Mouse (Mus musculus) layer of hippocampus, adult 11-12 months (tissue): ENCODE data around the gene Zmiz2.
"Not testable (repeated sequence)": the region's sequence is repeated elsewhere in the genome, so short reads cannot be mapped to it uniquely, and the experiment has no call there.

Experiments
- DNase-seq: peaks from one replicate; pipeline ENCODE4 v3.0.0; 2022; ENCODE audit warnings: low spot score

The Zmiz2 gene

DNA sequence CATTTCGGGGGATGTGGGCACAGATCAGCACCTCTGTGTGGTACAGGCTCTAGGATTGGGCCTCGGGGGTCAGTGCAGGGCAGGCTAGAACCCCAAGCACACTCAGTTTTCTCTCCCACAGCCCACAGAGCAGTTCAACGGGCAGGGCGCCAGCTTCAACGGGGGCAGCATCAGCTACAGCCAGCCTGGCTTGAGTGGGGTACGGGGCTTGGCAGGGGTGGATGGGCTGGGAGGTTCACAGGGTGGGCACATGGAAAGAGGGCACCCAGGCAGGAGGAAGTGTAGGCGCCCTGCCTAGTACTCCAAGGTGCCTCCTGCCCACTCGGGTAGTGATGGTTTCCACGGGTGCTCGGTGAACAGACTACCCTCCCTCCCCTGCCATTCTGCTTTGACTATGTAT lies 9.3 kb downstream of the Zmiz2 start:
- peak; percentile 6 for DNase-seq

DNA sequence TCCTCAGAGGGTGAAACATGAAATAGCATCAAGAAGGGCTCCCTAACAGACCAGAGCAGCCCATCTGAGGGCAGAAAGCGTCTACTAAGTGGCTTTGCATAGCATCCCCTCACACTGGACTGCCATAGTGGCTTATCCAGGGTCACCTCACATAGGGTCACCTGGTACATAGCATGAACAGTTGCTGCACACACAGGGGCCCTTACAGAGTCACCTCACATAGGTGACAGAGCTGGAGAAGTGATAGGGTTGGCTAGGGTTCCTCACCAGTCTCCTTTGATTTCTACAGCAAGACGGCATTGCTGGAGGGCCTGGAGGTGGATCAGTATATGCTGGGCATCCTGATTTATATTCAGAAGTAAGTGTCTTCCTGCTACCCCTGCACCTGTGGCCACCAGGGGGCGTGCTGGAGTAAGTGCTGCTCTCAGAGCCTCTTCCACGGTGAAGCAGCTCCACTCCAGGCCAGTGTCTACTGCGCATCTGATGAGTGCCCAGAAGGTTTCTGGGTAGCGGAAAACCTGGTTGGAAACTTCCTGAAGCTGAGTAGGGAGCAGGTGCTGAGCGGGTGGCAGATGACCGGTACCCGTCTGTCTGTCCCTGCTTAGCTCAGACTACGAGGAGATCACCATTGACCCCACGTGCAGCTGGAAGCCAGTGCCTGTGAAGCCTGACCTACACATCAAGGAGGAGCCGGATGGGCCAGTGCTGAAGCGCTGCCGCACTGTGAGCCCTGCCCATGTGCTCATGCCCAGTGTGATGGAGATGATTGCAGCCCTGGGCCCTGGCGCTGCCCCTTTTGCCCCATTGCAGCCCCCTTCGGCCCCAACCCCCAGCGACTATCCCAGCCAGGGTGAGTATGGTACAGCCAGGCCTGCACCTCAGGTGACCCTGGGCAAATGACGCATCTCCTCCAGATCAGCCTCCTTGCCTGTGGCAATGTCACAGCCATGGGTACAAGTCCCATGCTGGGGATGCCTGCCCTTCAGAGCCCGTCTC lies 13.9 kb downstream of the Zmiz2 start:
- peak; percentile 73 for DNase-seq

DNA sequence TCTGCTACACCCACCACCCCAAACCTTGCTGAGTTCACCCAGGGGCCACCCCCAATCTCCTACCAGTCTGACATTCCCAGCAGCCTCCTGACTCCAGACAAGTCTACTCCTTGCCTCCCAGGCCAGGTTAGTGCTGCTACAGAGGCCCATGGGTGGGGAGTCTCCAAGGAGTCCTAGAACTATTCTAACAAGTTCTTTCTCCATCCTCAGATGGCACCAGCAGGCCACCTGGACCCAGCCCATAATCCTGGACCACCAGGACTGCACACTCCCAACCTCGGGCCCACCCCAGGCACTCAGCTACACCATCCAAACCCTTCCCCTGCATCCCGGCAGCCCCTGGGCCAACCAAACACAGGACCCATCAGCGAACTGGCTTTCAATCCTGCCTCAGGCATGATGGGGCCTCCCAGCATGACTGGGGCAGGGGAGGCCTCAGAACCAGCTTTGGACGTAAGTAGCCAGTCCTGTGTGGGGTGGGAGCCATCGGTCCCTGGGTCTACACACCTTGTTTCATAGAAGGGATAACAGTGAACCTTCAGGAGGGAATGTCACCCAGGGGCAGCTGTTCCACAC lies 15.0 kb downstream of the Zmiz2 start:
- no peak for DNase-seq

DNA sequence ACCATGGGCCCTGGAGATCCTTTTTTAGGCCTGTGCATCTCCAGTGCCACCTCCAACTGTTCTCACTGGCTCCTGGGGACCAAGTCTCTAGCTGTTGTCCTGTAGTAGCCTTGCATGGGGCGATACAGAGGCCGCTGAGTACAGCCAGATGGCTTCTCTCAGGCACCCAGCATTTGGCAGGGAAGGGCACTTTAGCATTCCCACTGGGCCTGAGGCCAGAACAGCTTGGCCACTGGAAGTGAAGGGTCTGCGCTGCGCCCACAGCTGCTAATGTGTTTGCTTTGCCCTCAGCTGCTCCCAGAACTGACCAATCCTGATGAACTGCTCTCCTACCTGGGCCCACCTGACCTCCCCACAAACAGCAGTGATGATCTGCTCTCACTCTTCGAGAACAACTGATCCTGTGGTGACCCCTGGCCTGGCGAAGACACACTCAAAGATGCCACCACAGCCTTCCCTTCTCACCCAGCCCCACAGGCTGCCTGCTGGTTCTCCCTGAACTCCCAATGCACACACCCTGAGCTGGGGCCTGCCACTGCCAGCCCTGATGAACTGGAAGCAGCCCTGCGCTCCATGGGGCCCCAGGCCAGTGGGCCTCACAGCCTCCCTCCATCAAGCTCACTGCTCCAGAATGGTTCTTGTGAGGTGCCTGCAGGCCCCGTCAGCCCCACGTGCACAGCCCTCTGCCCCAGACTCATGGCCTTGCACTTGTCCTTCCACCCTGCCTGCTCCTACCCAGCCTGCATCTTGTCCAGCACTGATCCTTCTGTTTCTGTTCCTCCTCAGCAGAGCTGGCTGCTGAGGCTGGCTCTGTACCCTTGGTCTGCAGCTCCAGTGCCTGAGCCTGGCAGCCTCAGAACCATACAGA lies 16.1 kb downstream of the Zmiz2 start:
- no peak for DNase-seq

DNA sequence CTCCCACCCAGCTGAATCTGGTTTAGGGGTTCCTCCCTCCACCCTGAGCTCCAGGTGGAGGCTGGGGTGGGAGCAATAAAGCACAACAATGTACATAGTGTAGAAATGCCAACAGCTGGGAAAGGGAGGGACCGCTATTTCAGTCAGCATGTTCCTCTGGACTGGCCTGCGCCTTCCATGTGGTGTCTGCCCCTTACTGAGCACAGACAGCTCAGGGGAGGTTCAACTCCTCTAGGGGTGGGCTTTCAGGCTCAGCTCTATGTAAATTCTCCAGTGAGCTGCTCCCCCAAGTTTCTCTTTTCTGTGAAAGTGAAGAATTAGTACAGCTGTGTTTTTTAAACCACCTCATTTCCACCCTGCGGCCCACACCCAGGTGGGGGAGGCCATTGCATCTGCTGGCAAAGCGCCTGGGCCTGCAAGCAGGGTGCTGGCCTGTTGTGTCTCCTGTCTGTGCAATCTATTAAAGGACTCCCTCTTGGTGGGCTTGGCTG lies 16.8 kb downstream of the Zmiz2 start:
- DNase-seq = no peak

DNA sequence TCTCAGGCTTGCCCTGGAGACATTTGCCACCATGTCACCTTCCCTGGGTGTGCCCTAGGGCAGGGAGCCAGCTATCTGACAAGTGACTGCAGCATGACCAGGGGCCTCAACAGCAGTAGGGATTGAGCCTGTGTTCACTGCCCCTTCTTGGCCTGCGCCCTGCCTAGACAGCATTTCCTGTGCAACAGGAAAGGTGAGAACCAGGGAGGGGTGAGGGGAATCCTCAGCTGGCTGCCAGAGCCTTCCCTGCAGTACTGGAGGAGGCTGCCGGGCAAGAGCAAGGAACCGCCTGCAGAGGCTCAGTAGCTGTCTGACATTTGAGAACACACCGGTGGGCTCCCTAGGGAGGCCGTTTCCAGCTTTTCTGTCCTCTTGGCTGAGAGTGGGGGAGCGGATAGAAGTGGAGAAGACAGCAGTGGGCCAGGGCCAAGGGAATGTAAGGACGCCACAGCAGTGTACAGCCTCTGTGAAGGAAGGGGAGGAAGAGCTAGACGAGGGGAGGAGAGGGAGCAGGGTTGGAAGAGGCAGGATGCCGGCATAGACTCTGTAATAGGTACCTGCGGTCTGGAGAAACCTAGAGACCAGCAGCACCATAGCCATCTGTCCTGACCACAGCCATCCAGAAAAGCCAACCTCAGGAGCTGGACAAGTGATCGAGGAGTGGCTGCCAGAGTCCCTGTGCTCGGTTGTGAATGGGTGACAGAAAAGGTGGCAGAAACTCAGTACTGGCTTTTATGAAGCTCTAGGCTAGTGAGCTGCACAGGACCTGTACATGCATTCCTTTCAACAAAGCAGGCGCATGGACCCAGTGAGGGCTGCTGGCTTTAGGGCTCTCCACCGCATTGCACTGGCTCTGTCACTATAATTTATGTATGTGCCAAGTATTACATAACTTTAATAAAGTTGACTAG lies 17.6 kb downstream of the Zmiz2 start:
- no peak for DNase-seq

DNA sequence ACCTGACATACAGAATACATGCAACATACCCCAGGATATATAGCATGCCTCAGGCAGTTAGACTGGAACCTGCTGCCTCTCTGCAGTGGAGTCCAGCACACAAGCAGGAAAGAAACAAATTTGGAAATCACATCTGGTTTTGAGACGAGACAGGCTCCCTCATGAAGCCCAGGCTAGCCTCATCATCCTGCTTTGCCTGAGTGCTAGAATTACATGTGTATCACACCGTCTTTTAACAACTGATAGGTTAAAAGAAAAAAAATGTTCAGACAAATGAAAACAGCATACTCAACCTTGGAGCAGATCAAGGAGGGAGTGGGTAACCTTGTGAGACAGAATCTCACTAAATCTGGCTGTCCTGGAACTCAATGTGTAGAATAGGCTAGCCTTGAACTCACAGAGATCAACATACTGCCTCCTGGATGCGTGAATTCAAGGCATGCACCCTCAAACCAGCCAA lies 18.3 kb downstream of the Zmiz2 start:
- no peak for DNase-seq

DNA sequence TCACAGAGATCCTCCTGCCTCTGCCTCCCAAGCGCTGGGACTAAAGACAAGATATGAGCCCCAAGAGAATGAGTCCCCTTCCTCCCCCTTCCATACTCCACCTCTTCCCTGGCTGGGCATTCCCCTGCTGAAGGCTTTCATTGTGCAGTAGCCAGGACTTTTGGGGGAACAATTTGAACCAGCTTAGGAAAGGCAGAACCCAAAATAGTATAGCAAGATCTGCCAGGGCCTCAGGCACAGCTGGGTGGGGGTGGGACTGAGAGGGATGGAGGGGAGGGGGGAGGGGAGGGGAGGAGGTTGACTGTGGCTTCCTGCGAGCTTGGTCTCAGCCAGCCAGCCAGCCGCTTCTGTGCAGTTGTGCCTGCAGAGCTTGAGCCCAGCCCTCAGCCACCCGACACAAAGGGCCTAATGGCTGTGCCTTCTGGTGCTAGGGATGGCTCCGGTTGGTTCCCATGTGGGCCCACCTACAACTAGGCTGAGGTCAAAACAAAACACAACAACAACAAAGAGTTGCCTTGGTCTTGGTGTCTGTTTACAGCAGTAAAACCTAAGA lies 21.3 kb downstream of the Zmiz2 start:
- DNase-seq = no peak

DNA sequence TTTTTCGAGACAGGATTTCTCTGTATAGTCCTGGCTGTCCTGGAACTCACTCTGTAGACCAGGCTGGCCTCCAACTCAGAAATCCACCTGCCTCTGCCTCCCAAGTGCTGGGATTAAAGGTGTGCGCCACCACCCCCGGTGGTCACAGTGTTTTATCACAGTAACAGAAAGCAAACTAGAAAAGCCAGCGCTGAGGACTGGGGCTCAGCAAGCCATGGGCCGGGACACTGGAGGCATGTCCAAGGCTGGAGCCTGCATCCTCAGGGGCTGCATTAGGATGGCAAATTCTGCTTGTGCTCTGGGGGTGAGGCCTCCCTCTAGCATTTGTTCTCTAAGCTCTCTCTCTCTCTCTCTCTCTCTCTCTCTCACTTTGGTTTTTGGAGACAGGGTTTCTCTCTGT lies 21.9 kb downstream of the Zmiz2 start:
- not testable (repeated sequence) for DNase-seq

DNA sequence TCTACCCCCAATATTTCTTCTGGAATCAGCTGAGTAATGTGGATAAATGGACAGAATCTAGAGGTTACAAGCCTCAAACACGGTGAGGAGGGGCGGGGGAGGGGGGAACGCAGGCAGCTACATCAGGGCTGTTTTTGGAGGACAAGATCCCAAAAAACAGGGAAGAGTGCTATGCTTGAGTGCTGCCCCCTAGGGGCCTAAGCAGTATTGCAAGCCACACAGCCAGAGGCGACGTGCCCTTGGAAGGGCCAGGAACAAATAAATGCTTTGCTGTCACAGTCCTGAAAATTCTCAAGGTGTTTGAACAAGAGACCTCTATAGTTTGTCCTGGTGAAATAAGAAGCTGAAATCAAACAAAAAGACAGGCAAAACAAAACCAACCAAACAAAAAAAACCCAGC lies 22.8 kb downstream of the Zmiz2 start:
- peak; percentile 87 for DNase-seq

DNA sequence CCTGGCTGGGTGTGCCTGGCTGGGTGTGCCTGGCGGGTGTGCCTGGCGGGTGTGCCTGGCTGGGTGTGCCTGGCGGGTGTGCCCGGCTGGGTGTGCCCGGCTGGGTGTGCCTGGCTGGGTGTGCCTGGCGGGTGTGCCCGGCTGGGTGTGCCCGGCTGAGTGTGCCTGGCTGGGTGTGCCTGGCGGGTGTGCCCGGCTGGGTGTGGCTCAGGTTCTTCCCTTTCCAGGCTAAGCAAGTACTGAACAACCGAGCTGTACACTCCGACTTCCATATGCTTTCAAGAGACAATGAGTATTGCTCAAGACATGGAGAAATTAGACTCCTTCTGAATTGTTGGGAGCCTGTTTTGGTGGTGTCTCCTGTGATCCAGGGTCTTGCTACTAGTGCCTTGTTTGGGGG lies 24.4 kb downstream of the Zmiz2 start:
- no peak for DNase-seq

DNA sequence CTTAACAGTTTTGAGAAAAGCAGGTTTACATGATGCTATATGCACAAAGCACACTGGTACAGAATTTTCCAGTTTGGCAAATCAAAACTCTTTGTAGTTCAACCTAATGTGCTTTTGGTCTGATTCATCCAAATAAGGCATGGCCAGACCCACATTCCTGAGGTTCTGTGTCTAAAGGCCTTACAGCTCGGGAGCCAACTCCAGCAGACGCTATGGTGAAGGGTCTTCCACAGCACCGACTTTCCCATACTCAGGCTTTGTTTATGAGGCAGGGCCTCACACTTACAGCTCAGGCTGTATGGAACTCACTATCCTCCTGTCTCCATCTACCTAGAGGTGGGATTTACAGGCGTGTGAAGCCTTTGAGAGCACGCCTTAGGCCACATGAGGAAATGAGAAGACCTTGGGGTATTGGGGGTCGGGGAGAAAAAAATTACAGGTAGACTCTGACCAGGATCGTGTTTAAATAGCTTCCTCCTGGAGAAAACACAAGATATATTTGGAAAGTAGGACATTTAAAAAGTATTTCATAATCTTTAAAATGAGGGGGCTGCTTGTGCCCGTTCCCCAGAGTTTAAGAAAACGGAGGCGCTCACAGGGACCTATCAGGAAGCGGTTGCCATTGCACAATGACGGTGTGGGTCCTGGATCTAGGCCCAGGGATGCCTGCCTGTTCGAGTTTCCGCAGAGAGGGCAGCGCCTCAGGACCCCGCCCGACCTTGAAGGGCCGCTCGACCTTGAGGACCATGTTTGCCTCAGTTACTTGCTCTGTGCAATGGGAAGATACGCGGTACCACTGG lies 26.1 kb downstream of the Zmiz2 start, which contains the start of gene Ppia:
Gene Ppia (plus strand): TSS at position 693 of the 800 bp plus-strand sequence.
- no peak for DNase-seq

DNA sequence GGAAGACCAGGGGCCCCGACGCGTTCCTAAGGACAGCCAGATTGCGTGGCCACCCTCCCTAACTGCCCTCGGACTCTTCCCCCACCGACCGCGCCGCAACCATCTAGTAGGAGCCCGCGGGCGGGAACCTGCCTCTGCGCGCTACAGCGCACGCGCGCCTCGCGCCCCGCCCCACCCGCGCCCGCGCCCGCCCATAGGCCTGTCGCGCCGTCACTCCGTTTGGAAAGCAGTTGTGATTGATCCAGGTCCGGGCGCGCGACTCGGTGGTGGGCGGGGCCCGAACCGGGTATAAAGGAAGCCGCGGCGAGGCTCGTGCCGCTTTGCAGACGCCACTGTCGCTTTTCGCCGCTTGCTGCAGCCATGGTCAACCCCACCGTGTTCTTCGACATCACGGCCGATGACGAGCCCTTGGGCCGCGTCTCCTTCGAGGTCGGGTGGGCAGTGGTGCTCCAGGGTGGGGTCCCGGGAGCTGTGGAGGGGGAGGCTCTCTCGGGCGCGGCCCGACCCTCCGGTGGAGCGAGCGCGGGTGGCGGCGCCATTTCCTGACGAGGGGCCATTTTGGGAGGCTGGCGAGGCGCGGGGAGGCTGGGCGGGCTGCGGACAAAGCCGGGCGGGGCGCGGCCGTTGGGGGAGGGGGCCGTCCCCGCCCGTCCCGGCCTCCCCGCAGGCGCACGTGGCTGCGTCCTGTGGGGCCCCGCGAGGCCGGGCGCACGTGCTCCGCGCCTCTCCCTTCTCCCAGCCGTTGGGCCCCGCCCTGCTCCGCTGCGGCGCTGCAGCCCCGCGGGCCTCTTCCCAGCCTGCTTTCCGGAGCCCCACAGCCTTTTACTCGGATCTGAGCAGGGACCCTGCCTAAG lies 26.9 kb downstream of the Zmiz2 start:
- peak; percentile 99 for DNase-seq

DNA sequence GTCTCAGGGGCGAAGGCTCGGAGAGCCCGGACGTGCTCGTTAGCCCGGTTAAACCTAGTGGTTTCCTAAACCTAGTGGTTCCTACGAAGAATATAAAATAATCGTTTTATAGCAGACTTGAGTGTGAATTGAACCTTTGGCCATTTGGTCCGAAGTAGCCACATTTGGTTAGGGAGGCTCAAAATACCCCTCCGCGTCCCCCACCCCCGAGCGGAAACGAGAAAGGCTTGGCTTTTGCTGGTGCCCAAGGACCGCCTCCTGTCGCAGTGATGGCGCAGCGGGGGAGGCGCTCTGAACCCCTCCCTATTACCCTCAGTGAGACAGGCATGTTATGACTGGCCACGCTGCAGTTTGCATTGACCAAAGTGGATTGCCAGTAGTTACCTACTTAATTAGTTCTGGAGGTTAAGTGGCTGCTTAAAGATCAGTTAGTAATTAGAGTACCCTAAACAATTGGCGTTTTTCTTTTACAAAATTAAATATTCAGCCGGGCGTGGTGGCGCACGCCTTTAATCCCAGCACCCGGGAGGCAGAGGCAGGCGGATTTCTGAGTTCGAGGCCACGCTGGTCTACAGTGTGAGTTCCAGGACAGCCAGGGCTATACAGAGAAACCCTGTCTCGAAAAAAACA lies 27.6 kb downstream of the Zmiz2 start:
- peak; percentile 85 for DNase-seq

DNA sequence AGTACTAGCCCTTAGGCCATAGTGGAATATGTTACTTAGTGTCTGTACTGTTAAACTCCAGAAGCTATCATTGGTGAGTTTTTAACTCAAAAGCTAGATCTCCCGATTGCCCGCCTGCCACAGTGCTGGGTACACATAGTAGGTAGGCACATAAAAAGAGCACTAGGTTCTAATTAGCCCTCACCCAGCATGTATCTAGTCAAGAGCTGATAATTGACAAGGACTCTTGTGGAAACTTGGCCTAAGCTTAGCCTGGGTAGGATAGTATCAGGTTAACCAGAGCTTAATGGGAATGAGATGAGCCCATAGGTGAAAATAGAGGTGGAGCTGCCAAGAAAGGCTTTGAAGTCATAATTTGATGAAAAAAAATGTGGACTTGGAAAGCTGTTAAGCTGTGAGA lies 28.2 kb downstream of the Zmiz2 start:
- no peak for DNase-seq

DNA sequence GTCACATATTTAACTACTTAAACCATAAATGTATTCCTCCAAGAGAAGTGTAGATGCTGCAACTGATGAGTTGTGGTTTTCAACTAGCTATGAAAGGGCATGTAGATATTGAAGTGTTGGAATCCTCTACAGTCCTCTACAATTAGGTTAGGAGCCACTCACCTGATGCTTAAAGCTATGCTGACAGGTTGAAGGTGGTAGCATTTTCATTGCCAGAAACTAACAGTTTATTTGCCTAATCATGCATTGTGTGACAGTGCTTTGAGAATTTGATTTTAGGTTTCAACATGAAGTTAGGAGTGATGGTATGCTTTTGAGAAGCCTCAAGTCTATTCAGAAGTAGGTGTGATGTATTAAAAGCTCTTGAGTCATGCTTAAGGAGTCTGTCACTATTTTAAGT lies 28.6 kb downstream of the Zmiz2 start:
- DNase-seq = no peak

DNA sequence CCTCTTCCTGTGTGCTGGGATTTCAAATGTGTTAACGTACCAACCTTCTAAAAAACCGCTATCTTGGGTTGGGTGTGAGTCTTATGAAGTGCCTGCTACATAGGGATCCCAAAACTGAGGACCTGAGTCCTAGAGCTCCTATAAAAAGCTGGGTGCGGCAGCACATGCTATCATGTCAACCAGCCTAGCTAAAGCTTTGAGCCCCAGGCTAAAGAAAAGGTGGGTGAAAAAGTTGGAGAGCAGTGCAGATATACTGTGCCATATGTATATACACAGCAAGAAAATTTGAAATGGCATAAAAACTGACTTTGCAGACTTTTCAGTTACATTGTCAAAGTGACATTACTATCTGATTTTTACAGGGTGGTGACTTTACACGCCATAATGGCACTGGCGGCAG lies 29.9 kb downstream of the Zmiz2 start:
- no peak for DNase-seq

DNA sequence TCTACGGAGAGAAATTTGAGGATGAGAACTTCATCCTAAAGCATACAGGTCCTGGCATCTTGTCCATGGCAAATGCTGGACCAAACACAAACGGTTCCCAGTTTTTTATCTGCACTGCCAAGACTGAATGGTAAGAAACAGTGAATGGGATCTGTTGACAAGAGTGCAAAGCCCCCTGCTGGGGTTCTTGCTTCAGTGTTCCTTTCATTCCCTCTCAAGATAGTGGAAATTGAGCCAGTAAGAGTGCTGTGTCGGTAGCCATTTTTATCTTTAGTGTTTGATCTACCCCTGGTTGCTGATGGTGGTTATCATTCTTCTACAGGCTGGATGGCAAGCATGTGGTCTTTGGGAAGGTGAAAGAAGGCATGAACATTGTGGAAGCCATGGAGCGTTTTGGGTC lies 30.3 kb downstream of the Zmiz2 start:
- DNase-seq = not testable (repeated sequence)
